Mouse (Mus musculus) heart, embryonic 16.5 days (tissue): ENCODE measurements around the gene Gas7. TPM values are rescaled to one million over a fixed set of nuclear protein-coding genes. Genes with fewer than 3 reads are reported as not detected.

ENCODE experiments used
- ATAC-seq: fragments of 200-750 bp; cut with Nextera tagmentation; replicated peaks from 2 replicates; pipeline ENCODE4 v1.8.0; 2017; ENCODE audit warnings: moderate number of reproducible peaks; ENCODE audit not compliant: insufficient read depth, low FRiP score; ENCODE audit errors: extremely low read depth
- H3K27ac ChIP-seq: fragments of 300-500 bp; sonication (generic); 2 replicates; pipeline ENCODE4 v1.5.1; 2014; ENCODE audit warnings: mild to moderate bottlenecking, low read length, control low read depth, moderate library complexity
- H3K27me3 ChIP-seq: fragments of 300-500 bp; sonication (generic); 2 replicates; pipeline ENCODE4 v1.6.1; 2014; ENCODE audit warnings: low read length, mixed read lengths; ENCODE audit not compliant: control insufficient read depth, insufficient read depth
- H3K36me3 ChIP-seq: fragments of 300-500 bp; sonication (generic); 2 replicates; pipeline ENCODE4 v1.6.1; 2014; ENCODE audit not compliant: control insufficient read depth, insufficient read depth
- H3K4me1 ChIP-seq: fragments of 300-500 bp; sonication (generic); 2 replicates; pipeline ENCODE4 v1.6.1; 2014; ENCODE audit warnings: low read length, mixed read lengths; ENCODE audit not compliant: control insufficient read depth, insufficient read depth
- H3K4me2 ChIP-seq: fragments of 300-500 bp; sonication (generic); 2 replicates; pipeline ENCODE4 v1.6.1; 2014; ENCODE audit warnings: low read depth, mild to moderate bottlenecking, control low read depth, low read length
- H3K4me3 ChIP-seq: fragments of 300-500 bp; sonication (generic); 2 replicates; pipeline ENCODE4 v1.5.1; 2014; ENCODE audit warnings: mild to moderate bottlenecking, control low read depth, low read length
- H3K9ac ChIP-seq: fragments of 300-500 bp; sonication (generic); 2 replicates; pipeline ENCODE4 v1.6.1; 2014; ENCODE audit warnings: low read length, control low read depth
- H3K9me3 ChIP-seq: fragments of 300-500 bp; sonication (generic); replicated peaks from 2 replicates; pipeline ENCODE4 v1.6.1; 2016; ENCODE audit warnings: low read length; ENCODE audit not compliant: control insufficient read depth
- WGBS: fragments of 180-500 bp; shearing (Covaris S2); extraction: QIAGEN DNeasy Blood & Tissue Kit; methylation state at CpG from one replicate; pipeline ENCODE4 v1.1.7; 2014; 5-methylcytosine and 5-hydroxymethylcytosine counted together
- polyA plus RNA-seq: library from polyadenylated mRNA; unstranded; fragments of >200 nt; fragmentation: Nextera tagmentation; extraction: Ambion mirVana; gene quantifications from 2 replicates; pipeline ENCODE4 v1.2.1, GENCODE M21; 2015

The Gas7 gene
- polyA plus RNA-seq, 1 experiment from 2014 or later, result 8.5 TPM

GRCm38 (mm10) chr11:67664918-67665317, 209.7 kb downstream of the Gas7 start:
- ATAC-seq, result no peak
- 82% methylated on average over 6 of the region's 6 CpGs for WGBS
- Histone ChIP-seq H3K4me2 (no peak overlapping the region), H3K9ac (no peak overlapping the region), H3K27me3 (no peaks in the 10 kb centered on the region), H3K9me3 (no peaks in the 10 kb centered on the region), H3K27ac (no peak overlapping the region), H3K36me3 (no peaks in the 10 kb centered on the region), H3K4me3 (no peak overlapping the region), H3K4me1 (peaks cover 21% of the 10 kb centered on the region)

DNA sequence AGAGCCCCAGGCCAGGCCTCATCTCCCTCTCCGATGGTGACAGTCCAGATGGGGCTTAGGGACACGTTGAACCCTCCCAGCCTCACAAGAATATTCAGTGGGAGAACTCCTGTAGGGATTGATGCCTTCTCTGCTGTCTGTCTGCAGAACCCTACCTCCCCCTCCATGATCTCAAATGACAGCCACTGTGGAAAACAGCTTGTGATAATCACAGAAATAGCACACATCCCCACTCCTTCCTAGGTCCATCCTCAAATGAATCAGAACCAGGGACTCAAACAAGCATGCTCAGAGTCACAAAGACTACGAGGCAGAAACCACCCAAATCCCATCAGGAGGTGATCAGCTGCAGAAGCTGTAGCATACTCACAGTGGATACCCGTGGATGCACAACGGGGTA, 210.9 kb downstream of the Gas7 start:
- H3K9me3 ChIP-seq, result no peaks in the 10 kb centered on the region
- no peak overlapping the region for H3K9ac ChIP-seq
- peaks cover 21% of the 10 kb centered on the region for H3K4me1 ChIP-seq
- no peak for ATAC-seq
- no peak overlapping the region for H3K4me3 ChIP-seq
- H3K36me3 ChIP-seq, result no peaks in the 10 kb centered on the region
- no peaks in the 10 kb centered on the region for H3K27me3 ChIP-seq
- no peak overlapping the region for H3K27ac ChIP-seq
- 81% methylated on average over 5 of the region's 5 CpGs for WGBS
- no peak overlapping the region for H3K4me2 ChIP-seq

DNA sequence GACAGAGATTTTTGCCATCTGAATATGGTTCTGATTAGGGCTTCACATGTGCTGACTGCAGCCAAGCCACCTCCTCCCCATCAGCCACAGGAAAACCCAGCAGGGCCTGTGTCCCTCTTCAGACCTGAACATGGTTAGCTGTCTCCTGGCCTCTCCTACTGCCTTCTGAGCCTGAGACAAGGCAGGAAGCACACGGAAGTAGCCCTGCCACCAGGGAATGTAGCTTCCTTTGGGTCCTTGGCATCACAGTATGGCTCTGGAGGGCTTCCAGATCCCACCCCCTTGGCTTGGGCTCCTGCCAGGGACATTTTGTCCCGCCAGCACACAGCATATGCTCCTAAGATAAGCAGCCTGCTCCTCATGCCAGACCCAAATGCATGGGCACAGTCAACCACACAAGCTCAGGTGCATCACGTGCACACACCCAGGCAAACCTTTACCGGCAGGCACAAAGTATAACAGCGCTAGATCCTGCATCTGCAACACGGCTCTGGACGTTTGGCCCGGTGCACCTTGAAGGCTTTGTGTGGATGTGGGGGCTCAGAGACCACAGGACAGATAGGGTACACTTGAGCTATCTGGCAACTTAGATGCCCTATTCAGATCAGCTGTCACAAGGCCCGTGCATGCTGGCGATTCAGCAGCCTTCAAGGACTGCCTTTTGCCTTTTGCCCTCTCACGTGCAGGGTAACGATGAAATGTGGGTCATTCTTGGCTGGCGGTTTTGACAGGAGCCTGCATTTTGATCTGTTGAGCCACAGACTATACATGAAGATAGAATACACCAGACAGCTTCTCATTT, 212.5 kb downstream of the Gas7 start:
- Histone ChIP-seq H3K27me3 (no peaks in the 10 kb centered on the region), H3K27ac (peak overlapping the region; percentile 88), H3K4me2 (peak overlapping the region; percentile 5; the same call in 1 of the 2 replicates), H3K9ac (peak overlapping the region; percentile 37; the same call in 1 of the 2 replicates), H3K36me3 (no peaks in the 10 kb centered on the region), H3K4me3 (no peak overlapping the region), H3K4me1 (peaks cover 33% of the 10 kb centered on the region), H3K9me3 (no peaks in the 10 kb centered on the region)
- 41% methylated on average over 13 of the region's 13 CpGs for WGBS
- peak; percentile 90 for ATAC-seq

- no peaks in the 10 kb centered on the region for H3K9me3 ChIP-seq
- WGBS, result 87% methylated on average over 3 of the region's 3 CpGs
- no peak overlapping the region for H3K4me3 ChIP-seq
- no peaks in the 10 kb centered on the region for H3K27me3 ChIP-seq
- peaks cover 36% of the 10 kb centered on the region for H3K4me1 ChIP-seq
- no peaks in the 10 kb centered on the region for H3K36me3 ChIP-seq
- ATAC-seq, result no peak
- peak overlapping the region; percentile 22; the same call in 1 of the 2 replicates for H3K9ac ChIP-seq
- peak overlapping the region; percentile 88 for H3K27ac ChIP-seq
- H3K4me2 ChIP-seq, result no peak overlapping the region
Measured at GRCm38 (mm10) chr11:67668460-67669007, 213.3 kb downstream of the Gas7 start.

DNA sequence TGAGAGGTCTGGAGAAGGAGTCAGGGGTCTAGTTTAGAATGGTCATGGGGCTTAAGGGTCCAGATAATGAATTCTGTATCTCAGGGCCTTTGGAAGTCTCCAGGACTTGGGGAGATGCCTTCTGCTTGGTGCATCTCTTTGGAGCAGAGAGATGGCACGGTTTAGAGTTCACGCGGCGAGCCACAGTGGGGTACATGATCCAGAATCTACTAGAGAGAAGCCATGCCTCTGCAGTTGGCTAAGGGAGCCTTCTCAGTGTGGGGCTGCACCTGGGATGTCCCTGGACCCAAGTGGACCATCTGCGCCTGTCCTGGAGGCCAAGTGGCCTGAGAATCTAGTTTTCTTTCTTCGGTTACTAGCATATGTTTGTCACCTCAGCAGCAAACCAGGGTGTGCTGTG, 214.8 kb downstream of the Gas7 start:
- WGBS, result 95% methylated on average over 6 of the region's 6 CpGs

DNA sequence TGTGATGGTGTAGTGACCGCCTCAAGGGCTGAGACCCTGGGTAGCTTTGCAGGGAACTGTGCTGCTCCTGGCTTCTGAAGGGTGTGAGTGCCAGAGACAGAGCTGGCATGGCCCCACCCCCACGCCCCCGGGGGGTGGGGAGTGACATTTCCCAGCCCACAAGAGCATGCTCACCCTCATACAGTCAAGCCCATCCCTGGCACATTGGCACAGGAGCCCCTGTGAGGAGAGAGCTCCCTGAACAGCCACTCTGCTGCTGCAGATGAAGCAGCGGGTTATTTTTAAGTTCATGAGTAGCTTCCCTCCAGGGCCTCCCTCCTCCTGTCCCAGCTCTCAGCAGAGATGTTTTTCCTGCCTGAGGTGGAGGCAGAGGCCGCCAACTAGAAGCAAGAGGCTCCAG, 216.9 kb downstream of the Gas7 start:
- ATAC-seq, result peak; percentile 69
- peak overlapping the region; percentile 93 for H3K27ac ChIP-seq
- H3K4me3 ChIP-seq, result no peak overlapping the region
- H3K4me2 ChIP-seq, result 0 out of 2 replicates have a peak overlapping the region, but pooled peaks have one; percentile 4
- no peaks in the 10 kb centered on the region for H3K9me3 ChIP-seq
- H3K27me3 ChIP-seq, result no peaks in the 10 kb centered on the region
- H3K36me3 ChIP-seq, result no peaks in the 10 kb centered on the region
- H3K4me1 ChIP-seq, result peaks cover 35% of the 10 kb centered on the region
- 29% methylated on average over 5 of the region's 5 CpGs for WGBS
- peak overlapping the region; percentile 45 for H3K9ac ChIP-seq

More for the DNA sequence above, 214.8 kb downstream of the Gas7 start:
- H3K9ac ChIP-seq, result no peak overlapping the region
- no peak for ATAC-seq
- no peak overlapping the region for H3K27ac ChIP-seq
- H3K9me3 ChIP-seq, result no peaks in the 10 kb centered on the region
- peaks cover 36% of the 10 kb centered on the region for H3K4me1 ChIP-seq
- H3K36me3 ChIP-seq, result no peaks in the 10 kb centered on the region
- no peak overlapping the region for H3K4me2 ChIP-seq
- H3K4me3 ChIP-seq, result no peak overlapping the region
- no peaks in the 10 kb centered on the region for H3K27me3 ChIP-seq

- H3K27ac ChIP-seq, result no peak overlapping the region
- H3K36me3 ChIP-seq, result no peaks in the 10 kb centered on the region
- no peak overlapping the region for H3K4me3 ChIP-seq
- WGBS, result 50% methylated on average over 12 of the region's 12 CpGs
- H3K4me2 ChIP-seq, result no peak overlapping the region
- ATAC-seq, result no peak; the same call in 1 of the 2 replicates
- no peak overlapping the region for H3K9ac ChIP-seq
- no peaks in the 10 kb centered on the region for H3K9me3 ChIP-seq
- H3K27me3 ChIP-seq, result no peaks in the 10 kb centered on the region
- peaks cover 16% of the 10 kb centered on the region for H3K4me1 ChIP-seq
Measured at GRCm38 (mm10) chr11:67675562-67676540, 220.6 kb downstream of the Gas7 start.

GRCm38 (mm10) chr11:67679300-67679699, 224.1 kb downstream of the Gas7 start:
- WGBS, result 52% methylated on average over 5 of the region's 5 CpGs
- ATAC-seq, result no peak

More at GRCm38 (mm10) chr11:67679300-67679699, 224.1 kb downstream of the Gas7 start:
- no peak overlapping the region for H3K27ac ChIP-seq
- H3K9ac ChIP-seq, result no peak overlapping the region
- H3K4me3 ChIP-seq, result no peak overlapping the region
- no peak overlapping the region for H3K4me2 ChIP-seq
- H3K4me1 ChIP-seq, result no peaks in the 10 kb centered on the region
- no peaks in the 10 kb centered on the region for H3K9me3 ChIP-seq
- no peaks in the 10 kb centered on the region for H3K36me3 ChIP-seq
- H3K27me3 ChIP-seq, result no peaks in the 10 kb centered on the region
